Mouse (Mus musculus): ENCODE results near the gene Syde2. TPM values are rescaled to one million over a fixed set of nuclear protein-coding genes. Genes with fewer than 3 reads are reported as not detected.
A peak's percentile ranks its signal among the peaks of the same experiment; 100 is the strongest.
"Not testable (repeated sequence)": the region's sequence is repeated elsewhere in the genome, so short reads cannot be mapped to it uniquely, and the experiment has no call there.

Syde2 gene
- polyA plus RNA-seq, 1 experiment from 2014 or later: 1.4 TPM

DNA sequence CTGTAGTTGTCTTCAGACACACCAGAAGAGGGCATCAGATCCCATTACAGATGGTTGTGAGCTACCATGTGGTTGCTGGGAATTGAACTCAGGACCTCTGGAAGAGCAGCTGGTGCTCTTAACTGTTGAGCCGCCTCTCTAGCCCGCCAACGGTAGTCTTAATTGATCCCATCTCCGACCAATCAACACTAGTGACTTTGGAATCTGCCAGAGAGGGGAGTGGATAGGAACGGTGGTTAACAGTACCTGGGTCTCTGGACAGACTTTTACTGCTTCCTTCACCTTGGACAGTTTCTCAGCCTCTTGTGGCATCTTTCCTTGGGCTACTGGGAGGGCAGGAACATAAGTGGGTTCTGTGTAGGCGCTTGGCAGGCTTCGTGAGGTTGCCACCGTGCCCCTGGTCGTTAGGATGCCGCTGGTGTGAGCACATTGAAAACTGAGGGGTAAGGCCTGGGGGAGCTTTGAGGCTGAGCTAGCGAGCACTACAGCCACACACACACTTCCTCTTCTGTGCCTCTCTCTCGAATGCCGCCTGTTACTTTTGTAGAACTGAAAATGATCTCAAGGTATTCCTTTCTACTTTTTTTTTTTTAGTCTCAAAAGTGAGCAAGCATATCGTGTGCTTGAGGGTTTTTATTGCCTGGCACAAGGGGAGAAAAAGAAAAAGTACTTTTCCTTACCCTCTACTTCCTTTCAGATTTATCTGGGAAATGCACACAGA is 6.0 kb downstream of the Syde2 start:
- no peak for ATAC-seq (replicated peaks; ENCODE audit: low FRiP score)
- 82% methylated on average over 14 of the region's 14 CpGs for WGBS
- no peak overlapping the region for H3K4me3 ChIP-seq (replicated peaks)
- peaks cover 36% of the 10 kb centered on the region for H3K4me1 ChIP-seq
- no peak overlapping the region for H3K9ac ChIP-seq
- 0 out of 2 replicates have a peak, but pooled peaks cover 3% of the 10 kb centered on the region for H3K27me3 ChIP-seq
- no peak overlapping the region for H3K4me2 ChIP-seq
- H3K27ac ChIP-seq: no peak overlapping the region
- no peaks in the 10 kb centered on the region for H3K9me3 ChIP-seq (replicated peaks)
- peaks cover 5% of the 10 kb centered on the region for H3K36me3 ChIP-seq

DNA sequence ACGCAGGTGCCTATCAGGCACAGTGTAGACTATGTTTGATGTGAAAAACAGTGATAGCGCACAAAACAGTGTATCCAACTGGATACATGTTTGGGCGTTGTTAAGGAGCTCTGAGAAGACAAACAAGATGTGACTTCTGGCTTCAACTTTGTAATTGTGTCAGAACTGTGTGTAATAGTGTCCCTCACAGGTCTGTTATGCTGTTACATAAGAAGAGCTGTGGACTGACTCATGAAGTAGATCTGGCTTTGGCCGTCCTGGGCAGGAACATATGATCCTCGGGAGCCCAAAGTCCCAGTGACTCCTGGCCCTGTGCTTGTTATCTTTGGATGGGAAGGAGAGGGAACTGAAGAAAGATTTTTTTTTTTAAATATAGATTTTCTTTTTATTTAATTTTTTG is 7.8 kb downstream of the Syde2 start:
- ATAC-seq (replicated peaks; ENCODE audit: low FRiP score): no peak
- H3K4me2 ChIP-seq: no peak overlapping the region
- WGBS: 72% methylated on average over 5 of the region's 5 CpGs
- peaks cover 22% of the 10 kb centered on the region for H3K4me1 ChIP-seq
- no peak overlapping the region for H3K9ac ChIP-seq
- H3K36me3 ChIP-seq: peaks cover 15% of the 10 kb centered on the region
- no peaks in the 10 kb centered on the region for H3K9me3 ChIP-seq (replicated peaks)
- H3K27ac ChIP-seq: no peak overlapping the region
- H3K27me3 ChIP-seq: no peaks in the 10 kb centered on the region
- H3K4me3 ChIP-seq (replicated peaks): no peak overlapping the region

DNA sequence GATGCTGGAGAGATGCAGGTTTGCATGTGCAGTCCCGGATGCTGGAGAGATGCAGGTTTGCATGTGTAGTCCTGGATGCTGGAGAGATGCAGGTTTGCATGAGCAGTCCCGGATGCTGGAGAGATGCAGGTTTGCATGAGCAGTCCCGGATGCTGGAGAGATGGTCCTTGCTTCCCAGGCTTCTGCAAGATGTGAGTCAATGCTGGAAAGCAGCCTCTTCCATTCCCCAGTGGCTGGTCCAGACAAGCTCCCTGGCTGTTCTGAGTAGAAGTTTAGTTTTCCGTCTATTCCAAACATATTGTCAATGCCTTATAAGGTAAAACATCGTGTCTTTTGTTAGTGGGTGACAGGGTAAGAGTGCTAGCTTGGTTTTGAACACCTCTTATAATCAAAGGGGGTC is 8.9 kb downstream of the Syde2 start:
- H3K9me3 ChIP-seq (replicated peaks); H3K9ac ChIP-seq; ATAC-seq (replicated peaks; ENCODE audit: low FRiP score); H3K4me3 ChIP-seq (replicated peaks); H3K4me2 ChIP-seq; H3K27ac ChIP-seq; H3K27me3 ChIP-seq: not testable (repeated sequence)
- peaks cover 18% of the 10 kb centered on the region for H3K4me1 ChIP-seq
- H3K36me3 ChIP-seq: peaks cover 25% of the 10 kb centered on the region
- WGBS: 86% methylated on average over 5 of the region's 5 CpGs

DNA sequence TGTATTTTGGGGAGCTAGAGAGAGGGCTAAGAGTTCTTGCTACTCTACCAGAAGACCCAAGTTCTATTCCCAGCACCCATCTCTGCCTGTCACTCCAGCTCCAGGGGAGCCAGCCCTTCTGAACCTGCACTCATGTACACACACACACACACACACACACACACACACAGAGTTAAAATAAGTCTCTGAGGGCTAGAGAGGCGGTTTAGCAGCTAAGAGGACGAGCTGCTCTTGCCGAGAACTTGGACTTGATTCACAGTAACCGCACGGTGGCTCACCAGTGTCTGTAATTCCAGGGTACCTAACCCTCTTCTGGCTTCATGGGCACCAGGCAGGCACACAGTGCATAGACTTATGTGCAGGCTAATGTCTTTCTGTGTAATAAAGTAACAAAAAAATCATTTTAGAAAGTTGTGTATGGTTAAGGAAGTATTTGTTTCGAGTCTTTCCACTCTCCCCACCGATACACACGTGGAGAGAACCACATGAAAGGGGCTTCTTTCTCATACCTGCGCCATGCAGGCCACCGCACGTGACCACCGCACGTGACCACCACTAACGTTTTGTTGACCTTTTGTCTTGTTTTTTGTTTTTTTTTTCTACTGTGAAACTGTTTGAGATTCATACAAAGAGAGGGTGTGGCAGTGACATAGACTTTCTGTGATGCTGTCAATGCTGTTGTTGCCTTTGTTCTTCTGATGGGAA is 16.8 kb downstream of the Syde2 start:
- Histone ChIP-seq H3K27me3 (no peaks in the 10 kb centered on the region), H3K9ac (no peak overlapping the region), H3K36me3 (peaks cover 68% of the 10 kb centered on the region), H3K4me1 (no peaks in the 10 kb centered on the region; the same call in 1 of the 2 replicates), H3K4me2 (no peak overlapping the region), H3K27ac (no peak overlapping the region), H3K4me3 (replicated peaks) (no peak overlapping the region), H3K9me3 (replicated peaks) (no peaks in the 10 kb centered on the region)
- no peak for ATAC-seq (replicated peaks; ENCODE audit: low FRiP score)
- 93% methylated on average over 14 of the region's 14 CpGs for WGBS

DNA sequence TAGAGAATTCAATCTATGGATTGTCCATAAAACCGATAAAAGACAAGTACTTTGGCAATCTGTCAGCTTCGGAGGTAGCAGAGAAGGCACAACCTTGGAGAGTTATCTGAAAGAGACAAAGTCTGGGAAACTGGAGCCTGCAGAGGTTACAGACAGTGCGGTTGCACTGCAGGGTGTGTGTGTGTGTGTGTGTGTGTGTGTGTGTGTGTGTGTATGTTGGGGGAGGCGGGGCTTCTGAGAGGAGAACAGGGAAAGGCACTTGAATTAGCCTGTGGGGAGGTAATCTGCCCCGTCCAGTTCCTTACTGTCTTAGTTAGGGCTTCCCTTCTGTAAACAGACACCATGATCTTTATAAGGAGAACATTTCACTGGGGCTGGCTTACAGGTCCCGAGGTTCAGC is 20.2 kb downstream of the Syde2 start:
- 80% methylated on average over 6 of the region's 6 CpGs for WGBS
- H3K36me3 ChIP-seq: peaks cover 43% of the 10 kb centered on the region
- H3K27me3 ChIP-seq: no peaks in the 10 kb centered on the region
- no peaks in the 10 kb centered on the region for H3K9me3 ChIP-seq (replicated peaks)
- no peak overlapping the region for H3K4me2 ChIP-seq
- no peak overlapping the region for H3K4me3 ChIP-seq (replicated peaks)
- ATAC-seq (replicated peaks; ENCODE audit: low FRiP score): no peak
- H3K9ac ChIP-seq: no peak overlapping the region
- H3K4me1 ChIP-seq: peaks cover 16% of the 10 kb centered on the region
- no peak overlapping the region for H3K27ac ChIP-seq

DNA sequence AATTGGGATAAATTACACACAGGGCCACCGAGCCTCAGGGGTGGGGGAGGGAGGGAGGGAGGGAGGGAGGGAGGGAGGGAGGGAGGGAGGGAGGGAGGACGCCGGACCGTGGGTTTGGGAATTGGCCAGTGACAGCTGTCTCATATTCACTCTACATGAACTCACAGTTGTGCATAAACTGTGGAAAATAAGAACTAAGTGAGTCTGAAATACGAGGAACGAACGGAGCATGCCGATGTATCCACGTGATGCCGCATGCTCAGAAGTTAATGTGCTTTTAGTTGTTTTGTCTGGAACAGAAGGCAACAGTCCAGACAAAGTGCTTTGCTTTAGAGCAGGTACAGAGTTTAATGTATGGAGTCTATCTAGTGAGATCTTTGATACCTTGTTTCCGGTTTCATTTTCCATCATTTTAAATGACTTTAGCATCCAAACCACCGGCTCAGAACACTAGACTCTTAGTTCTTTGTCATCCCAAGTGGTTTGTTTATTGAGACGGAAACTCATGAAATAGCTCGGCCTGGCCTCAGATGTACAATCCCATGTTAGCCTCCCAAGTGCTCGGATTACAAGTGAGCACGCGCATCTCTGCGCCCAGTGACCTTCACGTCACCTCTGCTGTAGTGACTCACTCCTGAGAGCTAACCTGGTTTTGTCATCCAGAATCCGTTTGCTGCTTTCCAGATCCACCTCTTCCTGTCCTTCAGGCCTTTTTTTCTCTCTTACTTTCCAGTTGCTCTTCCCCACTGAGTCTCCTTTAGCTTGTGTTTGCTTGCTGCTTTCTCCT is 22.4 kb downstream of the Syde2 start:
- H3K4me1 ChIP-seq: peaks cover 16% of the 10 kb centered on the region
- H3K27ac ChIP-seq: peak overlapping the region; percentile 93
- 23% methylated on average over 20 of the region's 20 CpGs for WGBS
- 0 out of 2 replicates have a peak overlapping the region, but pooled peaks have one; percentile 1 for H3K4me3 ChIP-seq (replicated peaks)
- H3K9me3 ChIP-seq (replicated peaks): no peaks in the 10 kb centered on the region; the same call in 1 of the 2 replicates
- H3K9ac ChIP-seq: no peak overlapping the region
- H3K36me3 ChIP-seq: peaks cover 38% of the 10 kb centered on the region
- peak overlapping the region; percentile 20 for H3K4me2 ChIP-seq
- ATAC-seq (replicated peaks; ENCODE audit: low FRiP score): peak; percentile 85
- H3K27me3 ChIP-seq: no peaks in the 10 kb centered on the region

DNA sequence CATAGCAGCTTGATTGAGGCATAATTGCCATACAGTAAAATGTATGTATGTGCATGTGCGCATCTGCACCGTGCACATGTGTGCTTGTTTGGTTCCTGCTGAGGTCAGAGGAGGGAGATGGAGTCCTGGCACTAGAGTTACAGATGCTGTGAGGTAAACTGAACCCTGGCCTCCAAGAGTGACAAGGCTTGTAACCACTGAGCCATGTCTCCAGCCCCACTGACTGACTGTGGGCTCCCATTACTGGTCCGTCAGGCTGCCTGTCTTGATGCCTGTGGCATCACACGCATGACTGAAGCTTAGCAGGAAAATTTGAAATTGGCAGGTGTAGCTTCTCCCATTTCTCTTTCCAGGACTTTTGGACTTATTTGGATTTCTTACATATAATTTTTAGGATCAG is 23.1 kb downstream of the Syde2 start:
- no peak overlapping the region for H3K4me3 ChIP-seq (replicated peaks)
- ATAC-seq (replicated peaks; ENCODE audit: low FRiP score): peak; percentile 93
- H3K27ac ChIP-seq: peak overlapping the region; percentile 93
- H3K4me2 ChIP-seq: peak overlapping the region; percentile 20
- H3K9ac ChIP-seq: no peak overlapping the region
- peaks cover 16% of the 10 kb centered on the region for H3K4me1 ChIP-seq
- 60% methylated on average over 4 of the region's 4 CpGs for WGBS
- peaks cover 40% of the 10 kb centered on the region for H3K36me3 ChIP-seq
- no peaks in the 10 kb centered on the region; the same call in 1 of the 2 replicates for H3K9me3 ChIP-seq (replicated peaks)
- H3K27me3 ChIP-seq: no peaks in the 10 kb centered on the region

DNA sequence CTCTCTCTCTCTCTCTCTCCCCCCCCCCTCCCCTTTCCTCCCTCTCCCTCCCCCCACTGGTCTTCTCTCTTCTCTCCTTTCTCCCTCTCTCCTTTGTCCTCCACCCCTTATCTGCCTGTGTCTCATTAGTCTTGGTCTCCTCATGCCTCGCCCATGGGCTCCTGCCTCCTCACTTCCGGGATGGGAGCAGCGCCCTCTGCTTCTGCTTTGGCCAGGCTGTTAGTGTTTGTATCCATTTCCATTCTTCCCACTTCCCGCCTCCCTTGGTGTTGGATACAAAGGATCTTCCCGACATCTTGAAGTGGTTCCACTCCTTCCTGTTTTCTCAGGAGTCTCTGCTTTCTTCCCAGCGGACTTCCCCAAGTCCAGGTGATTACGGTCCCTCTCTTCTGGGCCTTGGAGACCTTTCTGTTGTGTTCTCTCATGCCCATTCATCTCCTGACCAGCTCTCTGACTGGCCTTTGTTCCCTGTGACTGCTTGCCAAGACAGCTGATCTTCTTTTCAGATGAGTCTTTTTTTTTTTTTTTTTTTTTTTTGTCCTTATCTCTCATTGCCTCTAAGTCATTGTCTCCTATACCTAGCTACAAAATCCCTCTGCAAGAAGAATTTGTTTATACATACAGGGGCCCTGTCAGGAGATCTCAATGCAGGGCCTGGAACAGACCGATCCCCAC is 24.0 kb downstream of the Syde2 start:
- H3K9ac ChIP-seq: no peak overlapping the region
- H3K27me3 ChIP-seq: no peaks in the 10 kb centered on the region
- peaks cover 16% of the 10 kb centered on the region for H3K4me1 ChIP-seq
- 72% methylated on average over 8 of the region's 8 CpGs for WGBS
- H3K36me3 ChIP-seq: peaks cover 46% of the 10 kb centered on the region
- no peak overlapping the region for H3K27ac ChIP-seq
- H3K9me3 ChIP-seq (replicated peaks): no peaks in the 10 kb centered on the region; the same call in 1 of the 2 replicates
- H3K4me3 ChIP-seq (replicated peaks): no peak overlapping the region
- ATAC-seq (replicated peaks; ENCODE audit: low FRiP score): no peak
- H3K4me2 ChIP-seq: no peak overlapping the region

DNA sequence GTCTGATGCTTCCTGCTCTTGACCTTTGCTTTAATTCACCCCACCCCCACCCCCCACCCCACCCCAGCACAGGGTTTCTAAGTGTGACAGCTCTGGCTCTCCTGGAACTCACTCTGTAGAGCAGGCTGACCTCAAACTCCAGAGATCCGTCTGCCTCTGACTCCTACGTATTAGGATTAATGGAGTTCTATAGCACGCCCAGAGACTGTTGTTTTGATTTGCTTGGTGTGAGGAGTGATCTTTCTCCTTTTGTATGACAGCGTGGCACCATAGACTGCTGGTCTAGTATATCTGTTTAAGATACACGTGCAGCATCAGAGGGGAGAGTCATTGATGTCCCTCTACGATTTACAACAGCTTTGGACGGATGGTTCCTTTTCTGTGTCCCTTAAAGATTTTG is 25.8 kb downstream of the Syde2 start:
- H3K27me3 ChIP-seq: no peaks in the 10 kb centered on the region
- H3K36me3 ChIP-seq: peaks cover 41% of the 10 kb centered on the region
- H3K9ac ChIP-seq: no peak overlapping the region
- no peak overlapping the region for H3K27ac ChIP-seq
- H3K4me3 ChIP-seq (replicated peaks): no peak overlapping the region
- no peak for ATAC-seq (replicated peaks; ENCODE audit: low FRiP score)
- peaks cover 16% of the 10 kb centered on the region for H3K4me1 ChIP-seq
- H3K4me2 ChIP-seq: no peak overlapping the region
- WGBS: 64% methylated on average over 7 of the region's 7 CpGs
- H3K9me3 ChIP-seq (replicated peaks): no peaks in the 10 kb centered on the region; the same call in 1 of the 2 replicates

DNA sequence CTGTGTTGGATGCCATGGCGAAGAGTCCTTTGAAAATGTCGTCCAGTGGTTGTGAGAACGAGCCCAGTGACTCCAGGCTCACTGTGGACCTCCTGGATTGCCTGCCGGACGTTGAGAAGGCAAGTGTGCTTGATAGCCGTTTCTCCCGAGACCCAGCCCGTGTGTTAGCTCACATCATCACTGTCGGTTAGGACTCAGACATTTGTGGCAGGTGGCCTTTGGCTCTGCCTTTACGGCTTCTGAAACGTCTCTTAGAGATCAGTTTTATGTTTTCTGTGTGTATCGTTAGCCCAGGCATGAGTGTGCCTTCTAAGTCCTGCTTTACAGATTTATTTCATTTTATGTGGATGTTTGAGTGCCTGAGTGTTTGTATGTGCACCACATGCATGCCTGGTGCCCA is 26.7 kb downstream of the Syde2 start:
- Histone ChIP-seq H3K9ac (no peak overlapping the region), H3K4me3 (replicated peaks) (no peak overlapping the region), H3K36me3 (peaks cover 38% of the 10 kb centered on the region), H3K4me2 (no peak overlapping the region), H3K27me3 (no peaks in the 10 kb centered on the region), H3K27ac (no peak overlapping the region), H3K4me1 (peaks cover 16% of the 10 kb centered on the region), H3K9me3 (replicated peaks) (no peaks in the 10 kb centered on the region; the same call in 1 of the 2 replicates)
- 91% methylated on average over 12 of the region's 12 CpGs for whole genome bisulfite sequencing
- no peak for ATAC-seq (replicated peaks; ENCODE audit: low FRiP score)

DNA sequence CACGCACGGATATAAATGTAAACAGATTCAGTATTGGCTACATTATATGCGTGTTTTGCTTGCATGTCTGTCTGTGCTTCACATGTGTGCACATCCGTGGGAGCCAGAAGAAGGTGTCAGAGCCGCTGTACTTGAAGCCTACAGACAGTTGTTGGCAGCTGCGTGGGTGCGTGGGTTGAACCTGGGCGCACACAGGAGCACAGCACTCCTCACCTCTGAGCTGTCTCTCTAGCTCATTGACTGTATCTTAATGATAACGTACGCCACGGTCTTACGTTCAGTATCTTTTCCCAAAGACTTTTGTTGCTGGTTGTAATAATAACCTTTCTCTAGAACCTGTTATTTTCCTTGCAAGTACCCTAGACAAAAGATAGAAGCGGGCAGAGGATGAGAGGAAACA is 29.3 kb downstream of the Syde2 start:
- no peak for ATAC-seq (replicated peaks; ENCODE audit: low FRiP score)
- Histone ChIP-seq H3K4me3 (replicated peaks) (no peak overlapping the region), H3K9ac (no peak overlapping the region), H3K4me2 (no peak overlapping the region), H3K27ac (no peak overlapping the region), H3K27me3 (no peaks in the 10 kb centered on the region), H3K9me3 (replicated peaks) (no peaks in the 10 kb centered on the region; the same call in 1 of the 2 replicates), H3K36me3 (peaks cover 44% of the 10 kb centered on the region), H3K4me1 (no peaks in the 10 kb centered on the region)
- 82% methylated on average over 13 of the region's 13 CpGs for WGBS

Data from kidney, embryonic 15.5 days (tissue).